Mouse (Mus musculus) kidney, adult 2 months (tissue): ENCODE data around the gene Blvrb.

ENCODE experiments used
- CTCF ChIP-seq: fragments of 200-500 bp; conservative IDR thresholded peaks from 2 replicates; pipeline ENCODE4 v1.5.1; 2011; ENCODE audit warnings: low read depth, mild to moderate bottlenecking, control low read depth, low read length, moderate library complexity, mixed read lengths; ENCODE audit not compliant: insufficient read depth, insufficient read length
- POLR2A ChIP-seq: fragments of 200-500 bp; IDR thresholded peaks from one replicate; pipeline ENCODE4 v1.6.1; 2011; ENCODE audit warnings: low read depth, low read length, control low read depth

GRCm38 (mm10) chr7:27459640-27460039 is 11.9 kb downstream of the Blvrb start:
- TF ChIP-seq POLR2A (no peak), CTCF (no peak)
